Mouse (Mus musculus) adrenal gland, postnatal 14 days (tissue): ENCODE data around the gene Arrb2. TPM values are rescaled to one million over a fixed set of nuclear protein-coding genes. Genes with fewer than 3 reads are reported as not detected.
"Not testable (repeated sequence)": the region's sequence is repeated elsewhere in the genome, so short reads cannot be mapped to it uniquely, and the experiment has no call there.

Experiments used
- DNase-seq: peaks from one replicate; pipeline ENCODE4 v3.0.0; 2021; ENCODE audit warnings: mixed read lengths
- total RNA-seq: library from RNA; stranded (reverse); gene quantifications from 2 replicates; pipeline ENCODE4 v1.2.3, GENCODE M21; 2021

Gene Arrb2
- total RNA-seq, 1 experiment from 2014 or later = 17.5 TPM

GRCm38 (mm10) chr11:70446756-70447155 is 14.3 kb downstream of the Arrb2 start:
- DNase-seq = no peak

DNA sequence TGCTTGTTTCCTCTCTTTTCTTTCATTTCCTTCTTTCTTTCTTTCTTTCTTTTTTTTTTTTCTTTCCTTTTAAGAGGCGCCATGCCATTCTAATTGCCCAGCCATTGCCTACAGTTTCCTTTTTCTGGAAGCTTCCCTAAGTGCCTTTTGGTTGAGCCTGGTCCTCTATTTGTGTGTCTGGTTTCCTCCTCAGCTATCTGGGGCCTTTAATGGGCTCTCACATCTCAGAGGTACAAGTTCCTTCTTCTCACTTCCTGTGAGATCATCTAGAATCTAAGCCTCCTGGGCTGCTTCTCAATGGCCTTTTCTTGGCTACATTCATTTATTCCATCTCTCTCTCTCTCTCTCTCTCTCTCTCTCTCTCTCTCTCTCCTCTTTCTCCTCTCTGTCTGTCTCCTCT is 14.9 kb downstream of the Arrb2 start:
- no peak for DNase-seq

GRCm38 (mm10) chr11:70450926-70451325 is 18.5 kb downstream of the Arrb2 start:
- no peak for DNase-seq

DNA sequence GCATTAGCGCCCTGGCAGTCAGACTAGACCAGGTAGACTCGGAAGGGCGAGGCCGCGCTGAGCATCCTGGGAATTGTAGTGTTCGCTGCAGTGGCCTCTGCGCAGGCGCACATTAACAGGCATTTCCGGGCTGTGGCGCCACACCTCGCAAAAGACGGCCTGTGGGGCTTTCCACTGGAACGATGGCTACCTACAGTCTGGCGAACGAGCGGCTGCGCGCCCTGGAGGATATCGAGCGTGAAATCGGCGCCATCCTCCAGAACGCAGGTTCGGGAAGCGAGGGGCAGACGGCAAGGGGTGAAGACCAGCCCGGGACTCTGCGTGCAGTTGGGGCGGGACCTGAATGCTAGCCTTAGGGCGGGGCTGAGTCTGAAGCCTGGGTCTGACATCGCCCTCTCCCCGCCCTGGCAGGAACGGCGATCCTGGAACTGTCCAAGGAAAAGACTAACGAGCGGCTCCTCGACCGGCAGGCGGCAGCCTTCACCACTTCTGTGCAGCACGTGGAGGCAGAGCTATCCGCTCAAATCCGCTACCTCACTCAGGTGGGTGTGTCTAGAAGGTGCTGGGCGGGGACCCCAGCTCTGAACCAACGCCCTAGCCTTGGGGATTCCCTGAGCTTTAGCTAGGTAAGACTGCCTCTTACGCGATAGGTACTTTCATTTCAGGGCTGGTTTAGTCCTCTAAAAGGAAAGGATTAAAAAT is 19.5 kb downstream of the Arrb2 start, which contains the start of gene Med11:
Gene Med11, plus strand, starts transcription at position 123 of the 702 bp plus-strand sequence.
- DNase-seq = peak; percentile 98

DNA sequence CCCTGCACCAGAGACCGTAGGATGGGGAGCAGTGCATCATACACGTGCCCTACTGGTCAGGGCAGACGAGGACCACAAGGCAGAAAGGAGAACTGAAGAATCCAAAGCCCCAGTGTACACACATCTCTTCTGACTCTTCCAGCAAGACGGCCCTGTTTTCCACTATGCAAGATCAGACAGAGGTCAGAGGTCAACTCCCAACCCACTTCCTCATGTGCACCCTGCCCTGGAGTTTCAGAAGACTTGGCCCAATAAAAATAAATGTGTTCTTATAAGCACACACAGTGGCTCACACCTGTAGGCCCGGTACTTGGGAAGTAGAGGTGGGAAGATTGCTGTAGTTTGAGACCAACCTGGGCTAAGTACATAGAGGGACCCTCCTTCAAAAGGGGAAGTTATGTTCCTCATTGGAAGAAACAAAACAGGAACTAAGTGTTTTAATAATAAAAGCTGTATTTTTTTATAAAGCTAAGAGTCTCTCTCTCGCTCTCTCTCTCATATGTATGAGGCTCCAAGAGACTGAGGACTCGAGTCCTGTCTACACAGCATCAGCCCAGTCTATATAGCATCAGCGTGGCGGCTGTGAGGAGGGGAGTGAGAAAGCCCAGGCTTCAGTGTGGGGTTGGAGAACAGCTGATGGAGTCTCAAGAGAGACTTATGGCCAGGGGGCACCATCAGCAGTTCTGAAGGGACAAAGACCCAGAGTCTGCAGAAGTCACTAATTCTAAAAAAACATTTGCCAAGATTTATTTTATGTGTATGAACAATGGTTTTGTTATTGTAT is 21.0 kb downstream of the Arrb2 start:
- no peak for DNase-seq

GRCm38 (mm10) chr11:70458688-70459600 is 26.5 kb downstream of the Arrb2 start, which contains the start of gene Zmynd15:
TSS of gene Zmynd15 (plus strand) at chr11:70459433.
- no peak for DNase-seq

GRCm38 (mm10) chr11:70459601-70460101 is 27.2 kb downstream of the Arrb2 start, which contains the start of gene Cxcl16:
TSS of gene Cxcl16 (minus strand) at chr11:70459984.
- DNase-seq = peak; percentile 63

- no peak for DNase-seq
Measured at GRCm38 (mm10) chr11:70463970-70464369, 31.5 kb downstream of the Arrb2 start.

DNA sequence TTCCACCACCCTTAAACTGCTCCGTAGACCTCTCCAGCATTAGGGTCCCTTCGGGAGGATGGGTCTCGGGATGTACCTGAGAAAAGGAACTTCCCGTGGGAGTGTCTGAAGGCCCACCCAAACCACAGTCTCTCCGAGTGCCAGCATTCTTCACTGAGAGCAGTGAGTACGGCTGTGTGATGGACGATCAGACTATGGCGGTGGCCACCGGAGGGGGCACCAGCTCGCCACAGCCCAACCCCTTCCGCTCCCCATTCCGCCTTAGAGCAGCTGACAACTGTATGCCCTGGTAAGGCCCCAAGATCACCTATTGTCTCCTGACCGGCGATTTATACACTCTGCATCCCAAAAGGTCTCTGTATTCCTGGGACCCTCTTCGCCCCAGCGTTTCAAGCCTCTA is 32.8 kb downstream of the Arrb2 start:
- DNase-seq = no peak

DNA sequence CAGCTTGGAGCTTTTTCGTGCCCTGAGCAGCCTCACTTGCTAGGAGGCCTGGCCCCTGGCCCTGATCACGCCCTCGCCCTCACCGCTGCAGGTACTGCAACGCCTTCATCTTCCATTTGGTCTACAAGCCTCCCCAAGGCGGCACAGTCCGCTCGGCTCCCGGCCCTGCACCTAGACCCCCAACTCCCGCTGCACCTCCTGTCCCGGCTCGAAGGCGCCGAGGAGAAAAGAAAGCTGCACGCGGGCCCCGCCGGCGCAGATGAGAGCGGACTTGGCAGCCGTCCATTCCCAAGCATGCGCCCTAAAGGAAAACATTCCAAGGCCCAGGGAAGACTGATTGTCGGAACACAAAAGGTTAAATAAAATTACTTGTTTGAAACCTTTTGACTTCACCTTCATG is 33.4 kb downstream of the Arrb2 start:
- DNase-seq = peak; percentile 46

GRCm38 (mm10) chr11:70467902-70468619 is 35.6 kb downstream of the Arrb2 start:
- DNase-seq = no peak

DNA sequence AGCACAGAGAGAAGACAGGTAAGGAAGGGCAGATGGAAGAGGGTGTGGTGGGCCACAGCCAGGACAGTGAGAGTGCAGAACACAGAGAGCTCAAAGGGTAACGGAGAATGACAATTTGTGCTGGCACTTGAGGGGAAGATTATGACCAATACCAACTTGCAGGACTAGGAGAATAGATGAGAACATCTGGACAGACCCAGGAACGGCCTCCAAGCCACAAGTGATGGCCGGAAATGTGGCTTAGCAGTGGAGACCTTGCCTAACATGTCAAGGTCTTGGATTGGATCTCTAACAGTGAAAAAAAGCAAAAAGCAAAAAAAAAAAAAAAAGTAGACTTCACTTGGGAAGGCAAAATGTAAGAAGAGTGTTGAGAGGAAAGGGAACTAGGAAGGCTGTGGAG is 37.3 kb downstream of the Arrb2 start:
- no peak for DNase-seq

DNA sequence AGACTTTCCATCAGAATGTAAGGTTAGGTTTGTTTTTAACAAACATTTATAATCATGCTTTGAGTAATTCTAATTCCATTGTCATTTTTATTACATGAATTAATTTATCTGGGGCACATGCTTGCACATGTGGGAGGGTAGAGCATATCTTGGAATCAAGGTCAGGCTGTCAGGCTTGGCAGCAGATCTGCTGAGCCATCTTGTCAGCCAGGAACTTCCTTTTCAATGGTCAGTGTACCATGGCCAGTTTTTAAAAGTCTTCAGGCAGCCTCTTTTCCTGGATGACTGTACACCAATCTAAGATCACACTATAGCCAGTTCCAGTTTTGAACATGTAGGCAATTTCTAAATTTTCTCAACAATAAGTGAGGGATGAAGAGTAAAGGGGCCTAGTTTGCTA is 40.3 kb downstream of the Arrb2 start:
- peak; percentile 56 for DNase-seq

GRCm38 (mm10) chr11:70473291-70473690 is 40.9 kb downstream of the Arrb2 start:
- not testable (repeated sequence) for DNase-seq

GRCm38 (mm10) chr11:70474872-70475534 is 42.6 kb downstream of the Arrb2 start:
- no peak for DNase-seq

DNA sequence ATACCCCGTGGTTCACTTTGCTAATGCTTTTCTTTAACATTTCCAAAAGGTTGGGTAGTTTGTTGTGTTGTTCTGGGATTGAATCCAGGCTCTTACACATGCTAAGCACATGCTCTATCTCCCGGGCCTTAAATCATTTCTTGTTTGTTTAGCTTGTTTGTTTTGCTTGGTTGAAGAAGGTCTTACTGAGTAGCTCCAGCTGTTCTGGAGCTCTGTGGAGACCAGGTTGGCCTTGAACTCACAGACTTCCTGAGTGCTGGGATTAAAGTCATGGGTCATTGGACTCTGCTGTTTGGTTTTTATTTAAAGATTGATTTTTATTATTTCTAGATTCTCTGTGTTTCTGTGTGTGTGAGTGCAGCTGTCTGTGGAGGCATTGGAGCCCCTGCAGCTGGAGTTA is 53.1 kb downstream of the Arrb2 start:
- no peak for DNase-seq

GRCm38 (mm10) chr11:70487816-70488215 is 55.4 kb downstream of the Arrb2 start:
- no peak for DNase-seq

DNA sequence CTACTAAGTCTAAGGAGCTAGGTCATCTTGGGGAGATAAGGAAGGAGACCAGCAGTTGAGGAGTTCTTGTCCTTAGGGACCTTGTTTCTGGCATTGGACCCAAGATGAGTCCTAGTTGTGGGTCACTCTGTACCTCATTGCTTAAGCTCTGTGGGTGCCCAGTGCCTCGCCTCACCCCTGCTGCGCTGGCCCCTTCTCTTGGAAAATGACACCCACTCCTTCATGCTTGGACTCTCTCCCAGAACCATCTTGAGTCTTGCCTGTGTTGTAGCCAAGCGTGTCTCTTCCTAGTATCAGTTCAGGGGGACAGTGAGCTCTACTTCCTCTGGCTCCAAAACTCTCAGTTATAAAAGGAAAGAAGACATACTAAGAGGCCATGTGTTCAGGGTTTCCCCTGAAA is 56.7 kb downstream of the Arrb2 start:
- no peak for DNase-seq

DNA sequence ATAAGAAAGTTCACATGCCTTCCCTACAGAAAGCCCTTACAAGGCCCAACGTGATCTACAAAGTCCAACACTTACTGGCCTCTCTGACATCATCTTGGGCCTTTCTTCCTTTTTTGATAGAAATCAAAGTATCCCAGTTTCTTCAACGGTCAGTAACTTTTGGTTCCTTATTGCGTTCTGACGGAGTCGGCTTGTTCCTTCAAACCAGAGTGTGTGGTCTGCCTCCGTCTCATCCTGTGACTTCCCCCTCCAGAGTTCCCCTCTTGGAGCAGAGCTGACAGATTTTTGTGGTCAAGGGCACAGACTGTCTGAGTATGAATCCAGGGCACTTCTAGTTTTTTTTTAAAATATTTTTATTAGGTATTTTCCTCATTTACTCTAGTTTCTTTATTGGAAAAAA is 57.2 kb downstream of the Arrb2 start:
- no peak for DNase-seq
